Mouse (Mus musculus) embryonic facial prominence, embryonic 10.5 days (tissue): ENCODE measurements around the gene Tmem190. TPM values are rescaled to one million over a fixed set of nuclear protein-coding genes. Genes with fewer than 3 reads are reported as not detected.

ENCODE experiments used
- polyA plus RNA-seq: library from polyadenylated mRNA; unstranded; fragments of >200 nt; fragmentation: Nextera tagmentation; extraction: Ambion mirVana; gene quantifications from 2 replicates; pipeline ENCODE4 v1.2.1, GENCODE M21; 2016

Gene Tmem190
- polyA plus RNA-seq, 1 experiment from 2014 or later, result not detected

Other genes starting within 250 kb of the Tmem190 start
- gene Syt5, start 235.4 kb upstream of the Tmem190 start, polyA plus RNA-seq, result 4.3 and 5.6 TPM in 2 replicates
- not detected in 2 replicates for gene Ptprh, start 178.9 kb upstream of the Tmem190 start, polyA plus RNA-seq
- 1.9 and 2.1 TPM in 2 replicates for gene Tmem86b, start 151.5 kb upstream of the Tmem190 start, polyA plus RNA-seq
- gene Ppp6r1, start 123.9 kb upstream of the Tmem190 start, polyA plus RNA-seq, result 9.3 and 11.0 TPM in 2 replicates
- 131 and 136 TPM in 2 replicates for gene Hspbp1, start 97.9 kb upstream of the Tmem190 start, polyA plus RNA-seq
- 2.0 and 2.2 TPM in 2 replicates for gene Brsk1, start 92.3 kb upstream of the Tmem190 start, polyA plus RNA-seq
- gene Tmem150b, start 57.7 kb upstream of the Tmem190 start, polyA plus RNA-seq, result 0.14 and 0.20 TPM in 2 replicates
- gene Kmt5c, start 42.8 kb upstream of the Tmem190 start, polyA plus RNA-seq, result 102 and 103 TPM in 2 replicates
- gene Cox6b2, start 29.8 kb upstream of the Tmem190 start, polyA plus RNA-seq, result 42.5 and 46.0 TPM in 2 replicates
- not detected in 2 replicates for gene Fam71e2, start 11.6 kb upstream of the Tmem190 start, polyA plus RNA-seq
- gene Il11, start 78 bp upstream of the Tmem190 start, polyA plus RNA-seq, result 0.15 and 0.19 TPM in 2 replicates
- 4.1 and 4.2 TPM in 2 replicates for gene Tmem238, start 6.7 kb downstream of the Tmem190 start, polyA plus RNA-seq
- gene Rpl28, start 9.9 kb downstream of the Tmem190 start, polyA plus RNA-seq, result 386 and 403 TPM in 2 replicates
- 422 and 438 TPM in 2 replicates for gene Ube2s, start 29.7 kb downstream of the Tmem190 start, polyA plus RNA-seq
- 0.23 and 0.35 TPM in 2 replicates for gene Shisa7, start 61.8 kb downstream of the Tmem190 start, polyA plus RNA-seq
- gene Isoc2b, start 87.3 kb downstream of the Tmem190 start, polyA plus RNA-seq, result 2.6 and 4.1 TPM in 2 replicates
- 0.68 and 0.86 TPM in 2 replicates for gene Isoc2a, start 94.2 kb downstream of the Tmem190 start, polyA plus RNA-seq
- 0.22 TPM in 1 of 2 replicates, not detected in the other for gene Gm36210, start 123.6 kb downstream of the Tmem190 start, polyA plus RNA-seq
- gene Zfp628, start 132.3 kb downstream of the Tmem190 start, polyA plus RNA-seq, result 4.5 and 4.6 TPM in 2 replicates
- gene Nat14, start 139.1 kb downstream of the Tmem190 start, polyA plus RNA-seq, result 4.9 and 5.3 TPM in 2 replicates
- 1.4 and 1.7 TPM in 2 replicates for gene Ssc5d, start 142.8 kb downstream of the Tmem190 start, polyA plus RNA-seq
- gene Sbk2, start 181.5 kb downstream of the Tmem190 start, polyA plus RNA-seq, result 0.09 TPM in 1 of 2 replicates, not detected in the other
- 0.05 TPM in 1 of 2 replicates, not detected in the other for gene Sbk3, start 188.2 kb downstream of the Tmem190 start, polyA plus RNA-seq
- gene Zfp579, start 213.2 kb downstream of the Tmem190 start, polyA plus RNA-seq, result 24.8 and 29.3 TPM in 2 replicates
- 7.8 and 8.0 TPM in 2 replicates for gene Zfp524, start 231.5 kb downstream of the Tmem190 start, polyA plus RNA-seq
- 55.6 and 56.5 TPM in 2 replicates for gene Fiz1, start 231.8 kb downstream of the Tmem190 start, polyA plus RNA-seq
- gene Gm44973, start 232.6 kb downstream of the Tmem190 start, polyA plus RNA-seq, result 0.38 and 1.3 TPM in 2 replicates
- gene Zfp865, start 237.4 kb downstream of the Tmem190 start, polyA plus RNA-seq, result 6.1 and 6.6 TPM in 2 replicates
- gene Ccdc106, start 237.6 kb downstream of the Tmem190 start, polyA plus RNA-seq, result 7.9 and 8.0 TPM in 2 replicates